Mouse (Mus musculus) CH12F3 (cell line): ENCODE measurements around the gene Mia3.
"Not testable (repeated sequence)": the region's sequence is repeated elsewhere in the genome, so short reads cannot be mapped to it uniquely, and the experiment has no call there.

Source experiments
- in situ Hi-C: fragments of 300-500 bp; cut with MboI; formaldehyde crosslinking; loops from 2 replicates; pipeline ENCODE4 v1.14.3; 2020; ENCODE audit warnings: low sequenced_read_pairs

The Mia3 gene

DNA sequence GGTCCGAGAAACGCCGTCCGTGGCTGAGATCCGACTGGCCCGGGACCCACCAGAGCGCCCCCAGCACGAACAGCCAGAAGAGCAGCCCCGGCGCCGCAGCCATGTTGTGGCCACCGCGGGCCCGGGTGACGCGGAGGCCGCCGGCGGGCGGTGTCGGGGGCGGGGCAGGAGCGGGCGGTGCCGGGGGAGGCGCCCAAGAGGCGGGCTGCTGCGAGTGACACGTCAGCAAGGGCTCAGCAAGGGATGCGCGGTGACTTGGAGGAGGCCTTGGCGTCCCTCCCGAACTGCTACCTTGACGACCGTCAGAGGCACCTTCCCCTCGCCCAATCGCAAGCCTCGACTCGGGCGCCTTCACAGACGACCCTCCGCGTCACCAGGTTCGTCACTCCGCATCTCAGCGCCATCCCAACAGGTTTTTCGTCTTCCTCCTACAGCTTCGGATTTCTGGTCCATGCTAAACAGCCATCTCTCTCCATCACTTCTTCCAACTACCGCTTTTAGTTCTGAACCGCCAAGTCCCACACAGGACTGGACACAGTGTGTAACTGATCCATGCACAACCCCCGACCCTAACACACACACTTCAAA lies at the start of gene Mia3:
Gene Mia3 (minus strand): TSS at position 127 of the 588 bp plus-strand sequence.
- in situ Hi-C loops = no loop called here

DNA sequence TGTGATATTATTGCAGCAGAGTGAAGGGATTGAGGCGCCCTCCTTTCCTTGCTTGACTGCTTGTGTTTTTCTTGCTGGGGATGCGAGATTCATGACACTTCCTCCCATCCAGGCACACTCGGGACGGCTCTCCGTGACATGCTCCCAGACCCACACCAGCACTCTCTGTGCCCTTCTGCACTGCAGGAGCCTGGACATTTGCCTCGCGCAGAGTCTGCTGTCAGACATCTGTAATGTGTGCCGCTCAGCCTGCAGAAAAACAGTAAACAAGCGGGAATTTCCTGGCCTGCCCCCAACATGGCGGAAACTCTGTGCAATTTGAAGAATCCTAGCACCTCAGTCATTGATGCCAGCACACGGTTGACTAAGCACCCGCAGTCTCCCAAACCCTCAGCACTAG lies 48.5 kb upstream of the Mia3 start, which contains the start of gene Hhipl2:
Gene Hhipl2 (plus strand): TSS at position 343 of the 400 bp plus-strand sequence.
- in situ Hi-C loops = no loop called here

DNA sequence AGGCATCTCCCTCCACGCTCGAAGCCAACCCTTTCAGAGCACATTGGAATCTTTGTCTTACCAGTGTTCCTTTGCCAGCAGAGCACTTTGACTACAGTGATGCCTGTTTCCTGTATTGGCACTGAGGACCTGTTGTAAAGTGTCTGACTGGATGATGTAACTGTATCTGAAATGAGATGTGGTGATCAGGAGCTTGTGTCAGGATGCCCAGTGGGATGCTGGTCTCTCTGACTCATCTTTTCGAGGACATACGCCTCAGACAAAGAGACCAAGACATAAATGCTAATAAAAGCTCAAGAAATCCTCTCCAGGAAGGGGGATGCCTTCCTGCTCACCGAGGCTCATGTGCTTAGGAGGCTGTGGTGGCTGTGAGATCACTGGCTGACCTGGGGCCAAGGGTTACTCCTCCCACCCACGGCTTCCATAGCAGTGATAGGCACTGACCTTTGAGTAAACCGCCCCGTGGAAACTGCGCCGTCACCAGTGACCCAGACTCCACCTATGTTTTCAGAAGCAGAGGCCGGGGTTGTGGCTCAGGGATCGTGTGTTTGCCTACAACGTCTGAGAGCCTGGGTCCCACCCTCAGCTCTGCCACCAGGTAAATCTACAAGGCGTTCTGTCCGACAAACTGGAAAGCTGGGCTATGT lies 44.9 kb upstream of the Mia3 start:
- in situ Hi-C loops = no loop called here

DNA sequence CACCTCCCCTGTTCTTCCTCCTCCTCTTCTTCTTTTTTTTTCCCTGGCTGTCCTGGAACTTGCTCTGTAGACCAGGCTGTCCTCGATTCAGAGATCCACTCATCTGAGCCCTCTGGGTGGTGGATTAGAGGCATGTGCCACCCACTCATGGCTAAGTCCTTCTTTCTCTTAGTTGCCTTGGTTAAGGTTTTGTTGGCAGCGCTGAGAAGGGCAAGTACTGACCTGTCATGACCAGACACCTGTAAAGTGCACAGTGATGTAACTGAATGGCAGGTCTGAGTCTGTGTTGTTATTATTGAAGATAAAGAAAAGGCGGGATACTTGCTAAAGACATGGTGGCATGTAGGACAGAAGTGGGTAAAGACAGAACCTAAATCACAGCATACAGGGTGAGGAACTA lies 34.0 kb upstream of the Mia3 start:
- in situ Hi-C loops = no loop called here

DNA sequence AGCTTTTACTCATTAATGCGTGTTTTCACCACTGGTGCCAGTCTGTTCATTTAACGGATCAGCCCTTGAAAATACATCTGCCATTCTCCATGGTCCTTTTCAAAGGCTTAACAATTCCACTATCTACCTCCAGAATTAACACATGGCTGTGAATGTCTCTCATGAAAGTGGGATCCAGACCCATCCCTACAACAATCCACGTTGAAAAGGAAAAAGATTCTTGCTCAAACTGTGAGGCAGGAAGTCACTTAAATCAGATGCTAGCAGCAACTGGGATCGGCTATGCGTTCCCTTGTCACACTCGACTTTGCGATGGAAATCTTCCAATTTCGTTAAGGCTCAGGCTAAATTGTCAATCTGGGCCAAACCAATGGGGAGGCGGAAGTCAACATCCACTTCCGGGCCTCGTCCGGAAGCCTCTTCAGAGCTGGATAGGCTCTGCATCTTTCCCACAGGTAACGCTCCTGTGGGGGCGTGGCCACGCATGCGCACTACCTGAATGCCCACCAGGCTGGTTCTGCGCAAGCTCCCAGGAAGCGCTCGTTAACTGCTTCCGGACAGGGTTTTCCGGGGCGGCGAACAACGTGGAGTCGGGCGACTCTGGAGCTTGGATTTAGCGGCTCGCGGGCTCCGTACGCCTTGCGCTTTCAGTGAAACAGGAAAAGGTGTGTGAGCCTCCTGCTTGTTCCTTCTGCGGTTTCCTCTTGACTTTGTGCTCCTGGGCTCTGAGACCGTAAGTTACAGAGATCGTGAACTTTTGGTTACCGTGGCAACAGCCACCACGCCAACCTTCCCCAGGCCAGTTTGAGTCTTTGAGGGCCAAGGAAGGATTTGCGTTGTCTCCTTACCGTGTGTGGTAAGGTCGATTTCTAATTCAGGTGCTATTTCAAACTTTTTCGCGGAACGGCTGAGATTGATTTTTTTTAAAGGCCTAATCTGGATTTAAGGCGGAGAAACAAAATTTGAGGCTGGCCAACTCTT lies 19.4 kb upstream of the Mia3 start, which contains the start of gene Taf1a:
Gene Taf1a (plus strand): TSS at position 556 of the 981 bp plus-strand sequence.
- in situ Hi-C loops = no loop called here

DNA sequence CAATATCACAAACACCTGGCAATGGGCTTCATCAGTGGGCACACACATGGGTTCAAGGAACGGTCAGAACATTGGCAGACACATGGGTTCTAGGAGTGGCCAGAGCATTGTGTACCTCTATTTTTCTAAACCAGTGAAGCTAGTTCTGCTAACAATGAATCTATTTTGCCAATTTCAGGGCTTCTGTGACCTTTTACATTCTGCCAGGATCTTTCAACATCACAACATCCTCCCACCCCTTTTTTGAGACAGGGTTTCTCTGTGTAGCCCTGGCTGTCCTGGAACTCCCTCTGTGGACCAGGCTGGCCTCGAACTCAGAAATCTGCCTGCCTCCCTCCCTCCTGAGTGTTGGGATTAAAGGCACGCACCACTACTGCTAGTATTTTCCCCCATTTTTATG lies 18.1 kb upstream of the Mia3 start:
- in situ Hi-C loops = not testable (repeated sequence)

DNA sequence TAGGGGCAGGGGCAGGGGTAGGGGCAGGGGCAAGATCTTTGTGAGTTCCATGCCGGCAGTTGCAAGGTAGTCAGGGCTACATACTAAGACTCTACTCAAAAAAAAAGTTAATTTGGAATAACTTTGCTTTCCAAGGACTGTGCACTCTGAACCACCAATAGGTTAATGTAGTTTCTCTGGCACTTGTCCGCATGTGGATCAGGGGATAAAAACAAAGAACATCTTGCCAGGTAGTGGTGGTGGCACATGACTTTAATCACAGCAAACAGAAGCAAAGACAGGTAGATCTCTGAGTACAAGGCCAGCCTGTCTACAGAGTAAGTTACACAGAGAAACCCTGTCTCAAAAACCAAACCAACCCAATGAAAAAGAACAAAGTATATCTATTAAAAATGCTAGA lies 13.3 kb upstream of the Mia3 start:
- in situ Hi-C loops = no loop called here

DNA sequence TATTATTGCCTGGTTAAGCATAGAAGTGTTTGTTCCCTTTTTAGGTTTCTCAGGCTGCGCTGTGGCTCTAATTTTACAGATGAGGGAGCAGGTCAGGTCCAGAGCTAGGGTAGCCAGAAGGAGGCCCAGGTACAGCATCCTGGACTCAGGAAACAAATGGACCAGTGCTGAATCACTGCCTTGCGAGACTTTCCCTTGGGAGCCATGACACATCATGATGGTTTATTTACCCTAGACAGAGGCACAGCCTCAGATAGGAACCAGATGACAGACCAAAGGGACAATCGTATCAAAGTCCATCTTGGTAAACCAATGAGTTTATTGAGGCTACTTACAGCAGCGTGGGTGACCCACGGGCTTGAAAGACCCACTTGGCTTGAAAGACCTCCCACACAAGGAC lies 12.5 kb upstream of the Mia3 start:
- in situ Hi-C loops = no loop called here

DNA sequence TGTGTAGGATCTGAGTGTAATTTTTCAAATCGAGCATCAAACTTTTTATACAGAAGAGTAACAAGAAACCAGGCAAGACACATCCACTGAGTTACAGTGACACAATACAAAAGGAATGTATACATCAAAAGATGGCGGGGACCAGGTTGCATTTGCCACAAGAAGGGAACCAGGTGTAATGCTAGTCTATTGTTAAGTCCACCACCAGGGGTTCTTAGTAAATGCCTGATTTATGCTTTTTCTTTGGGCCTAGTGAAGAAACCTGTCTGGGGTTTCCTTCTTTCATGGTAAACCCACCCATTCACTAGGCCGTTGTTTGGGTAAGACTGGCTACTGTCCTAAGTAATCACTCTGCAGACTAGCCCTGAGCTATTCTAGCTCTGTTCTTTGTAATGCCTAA lies 10.0 kb upstream of the Mia3 start:
- in situ Hi-C loops = not testable (repeated sequence)

DNA sequence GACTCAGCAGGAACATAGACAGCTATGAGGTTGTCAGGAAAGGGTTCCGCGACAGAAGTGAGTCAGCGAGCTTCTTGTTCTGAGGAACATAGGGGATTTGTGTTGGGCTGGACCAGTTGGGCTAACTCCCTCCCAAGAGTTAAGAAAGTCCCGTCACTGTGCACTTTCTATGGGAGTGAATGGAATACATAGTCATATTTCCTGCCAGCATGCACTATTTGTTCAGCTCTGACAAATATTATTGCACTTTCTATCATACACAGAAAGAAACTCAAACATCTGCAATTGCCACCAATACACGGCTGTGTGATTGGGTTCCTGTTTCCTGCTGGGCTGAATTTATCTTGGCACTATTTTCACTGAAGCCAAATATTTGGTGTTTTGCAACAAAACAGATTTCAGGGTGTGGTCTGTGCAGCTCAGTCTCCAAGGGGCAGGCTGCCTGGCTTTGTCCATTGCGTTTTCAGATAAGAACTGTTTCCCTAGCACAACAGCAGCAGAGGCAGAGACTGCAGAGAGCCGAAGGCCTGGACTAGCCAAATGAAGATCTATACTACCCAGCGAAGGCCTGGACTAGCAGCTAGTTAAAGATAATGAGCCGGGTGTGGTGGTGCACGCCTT lies 9.1 kb upstream of the Mia3 start:
- in situ Hi-C loops = no loop called here

DNA sequence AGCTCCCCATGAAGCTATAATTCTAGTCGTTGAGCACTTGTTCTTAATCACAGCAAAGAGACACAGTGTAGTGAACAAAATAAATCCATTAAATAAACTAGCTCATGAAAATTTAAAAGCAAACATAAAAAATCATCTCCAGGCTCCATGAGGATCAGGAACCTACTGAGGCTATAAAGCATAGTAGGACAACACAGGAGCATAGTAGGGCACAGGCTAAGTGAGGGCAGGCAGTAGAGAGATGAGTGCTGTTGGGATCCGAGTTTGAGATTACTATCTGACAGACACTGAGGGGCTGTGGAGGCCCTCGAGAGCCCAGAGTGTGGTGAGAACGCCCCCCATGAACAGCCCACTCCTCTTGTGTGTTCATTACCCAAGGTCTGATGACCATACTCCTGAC lies 7.7 kb upstream of the Mia3 start:
- in situ Hi-C loops = no loop called here

DNA sequence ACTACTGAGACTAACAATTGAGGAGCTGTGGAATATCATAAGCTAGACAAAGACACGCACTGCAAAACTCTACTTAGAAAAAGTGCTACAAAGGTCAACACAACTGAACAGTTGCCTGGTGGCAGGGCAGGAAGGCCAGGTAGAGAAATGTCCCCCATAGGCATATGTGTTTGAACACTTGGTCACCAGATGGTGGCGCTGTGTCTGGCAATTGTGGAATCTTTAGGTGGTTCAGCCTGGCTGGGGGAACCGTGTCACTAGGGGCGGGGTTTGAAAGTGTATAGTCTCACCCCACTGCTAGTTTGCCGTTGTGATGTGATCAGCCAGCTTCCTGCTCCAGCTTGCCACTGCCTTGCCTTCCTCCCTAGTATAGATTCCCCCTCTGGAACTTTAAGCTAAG lies 5.4 kb upstream of the Mia3 start:
- in situ Hi-C loops = no loop called here

DNA sequence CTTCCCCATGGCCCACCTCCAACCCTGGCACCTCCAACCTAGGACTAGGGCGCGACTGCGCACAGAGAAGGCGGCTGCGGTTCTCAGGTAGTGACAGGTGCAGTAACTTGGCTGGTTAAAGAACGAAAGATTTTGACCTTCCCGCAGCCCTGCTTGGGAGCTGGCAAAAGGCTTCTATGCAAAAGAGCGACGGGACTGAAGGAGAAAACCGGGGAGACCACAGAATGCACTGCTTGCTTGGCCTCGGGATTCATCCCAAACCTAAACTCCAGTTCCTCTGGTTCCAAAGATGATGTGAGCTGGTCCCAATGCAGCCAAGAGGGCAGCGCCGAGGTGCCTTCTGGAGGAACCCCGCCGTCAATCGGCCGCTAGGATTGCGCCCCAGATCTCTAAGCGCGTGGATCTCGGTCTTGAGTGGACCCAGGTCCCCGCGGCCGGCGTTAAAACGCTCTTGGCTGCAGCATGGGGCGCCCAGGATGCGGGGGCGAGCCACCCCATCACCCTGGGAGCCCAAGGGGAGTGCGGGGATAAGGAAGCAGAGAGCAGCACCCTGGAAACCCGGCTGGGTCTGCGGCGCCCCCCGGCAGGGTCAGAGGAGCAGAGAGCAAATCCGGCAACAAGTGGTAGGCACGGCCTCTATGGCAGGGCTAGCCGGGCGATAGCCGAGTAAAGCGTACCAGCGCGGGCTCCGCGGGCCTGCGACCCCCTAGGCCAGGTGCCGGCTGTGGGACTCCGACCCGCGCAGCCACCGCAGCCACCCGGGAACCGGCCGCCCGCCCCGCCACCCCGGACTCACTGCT lies 552 bp downstream of the Mia3 start:
- in situ Hi-C loops = no loop called here

DNA sequence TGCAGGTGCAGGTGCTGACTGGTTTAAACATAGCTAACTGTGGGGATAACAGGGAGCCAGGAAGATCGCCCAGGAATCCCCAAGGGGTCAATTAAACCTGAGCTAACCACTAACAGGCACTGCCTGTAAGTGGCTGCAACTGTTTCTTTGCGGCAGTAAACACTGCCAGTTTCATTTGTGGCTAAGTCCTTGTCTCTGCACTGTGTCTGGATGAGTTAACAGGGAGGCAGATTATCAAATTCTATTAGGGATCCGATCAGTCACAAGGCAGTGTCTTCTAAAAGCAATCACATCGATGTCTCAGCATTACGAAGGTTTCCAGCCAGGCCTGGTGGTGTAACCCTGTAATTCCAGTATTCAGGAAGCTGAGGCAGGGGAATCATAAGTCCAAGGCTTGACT lies 3.0 kb downstream of the Mia3 start:
- in situ Hi-C loops = no loop called here

DNA sequence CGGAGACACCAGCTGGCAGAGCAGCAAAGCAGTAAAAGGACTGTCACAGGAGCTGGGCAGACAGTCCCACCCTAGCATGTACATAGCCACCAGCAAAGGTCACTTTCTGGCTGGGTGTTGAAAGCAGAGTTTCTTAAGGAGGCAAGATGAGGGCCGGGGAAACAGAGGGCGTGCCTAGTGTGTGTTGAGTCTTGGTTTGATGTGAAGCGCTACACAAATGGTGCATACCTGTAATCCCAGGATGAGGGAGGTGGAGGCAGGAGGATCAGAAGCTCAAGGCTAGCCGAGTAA lies 5.8 kb downstream of the Mia3 start:
- in situ Hi-C loops = no loop called here

DNA sequence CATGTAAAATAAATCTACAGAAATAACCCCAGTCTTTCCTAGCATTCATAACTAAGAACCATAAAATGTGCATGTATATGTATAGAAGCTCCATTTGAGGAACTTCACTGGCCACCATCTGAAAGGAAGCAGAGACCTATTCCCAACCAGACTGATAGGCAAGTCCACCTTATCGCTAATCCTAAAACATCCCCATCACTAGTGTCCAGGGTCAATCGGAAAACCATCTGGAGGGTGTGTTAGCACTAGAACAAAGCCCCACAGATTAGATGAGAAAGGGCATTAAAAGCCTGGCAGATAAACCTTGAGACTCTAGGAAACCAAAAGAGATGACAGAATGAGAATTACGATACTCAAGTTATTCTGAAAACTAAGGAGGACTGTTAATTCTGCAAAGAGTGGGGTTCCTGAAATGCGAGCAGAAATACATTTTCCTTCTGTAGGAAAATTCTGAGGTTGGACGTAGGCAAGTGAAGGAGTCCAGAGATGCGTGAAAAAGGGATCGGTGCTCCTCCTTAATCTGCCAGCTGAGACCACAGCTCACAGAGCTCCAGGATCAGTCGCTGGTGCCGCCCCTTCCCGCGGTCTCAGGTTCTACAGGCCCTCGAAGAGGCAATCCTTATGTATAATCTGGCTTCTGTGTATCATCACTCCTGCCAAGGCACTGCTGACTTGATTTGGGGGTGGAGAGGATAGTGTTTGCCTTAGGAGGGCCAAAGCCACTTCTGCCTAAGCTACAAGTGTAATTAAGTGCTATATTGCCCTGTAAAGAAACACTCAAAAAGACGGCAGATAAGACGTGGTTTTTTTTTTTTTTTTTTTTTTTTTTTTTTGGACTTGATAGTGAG lies 6.4 kb downstream of the Mia3 start:
- in situ Hi-C loops = no loop called here

DNA sequence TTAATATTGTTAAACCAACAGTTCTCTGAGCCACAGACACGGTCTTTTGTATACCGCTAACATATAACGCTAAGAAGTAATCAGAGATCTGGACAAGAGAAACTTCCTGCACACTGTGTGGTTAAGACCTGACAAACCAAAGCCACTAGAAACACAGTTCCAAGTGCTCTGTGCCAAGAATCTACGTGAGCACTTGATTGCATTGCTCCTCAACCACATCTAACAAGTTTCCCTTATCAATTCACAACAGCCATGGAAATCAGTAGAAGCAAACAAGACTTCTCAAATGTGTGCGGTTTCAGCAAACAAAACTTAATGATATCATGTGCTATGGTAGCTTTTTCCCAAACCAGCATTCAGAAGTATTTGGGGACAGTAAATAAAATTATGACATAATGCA lies 7.1 kb downstream of the Mia3 start:
- in situ Hi-C loops = no loop called here

DNA sequence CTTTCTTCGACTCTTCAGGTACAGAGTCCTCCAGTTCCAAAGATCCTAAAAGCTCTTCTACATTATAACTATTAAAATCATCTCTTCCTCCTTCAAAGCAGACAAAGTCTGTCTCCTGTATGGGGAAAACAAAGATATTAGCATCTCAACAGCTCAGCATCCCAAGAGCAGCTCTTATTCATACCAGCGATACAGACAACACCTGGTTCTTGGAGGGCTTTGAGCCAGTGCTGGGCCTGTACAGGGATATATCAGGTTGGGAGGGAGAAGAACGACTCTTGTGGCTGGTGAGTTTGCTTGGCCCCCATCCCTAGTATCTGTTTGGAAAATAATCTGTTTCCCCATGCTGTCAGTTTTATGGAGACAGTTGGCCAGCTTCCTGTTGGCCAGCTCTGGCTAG lies 10.5 kb downstream of the Mia3 start:
- in situ Hi-C loops = no loop called here

DNA sequence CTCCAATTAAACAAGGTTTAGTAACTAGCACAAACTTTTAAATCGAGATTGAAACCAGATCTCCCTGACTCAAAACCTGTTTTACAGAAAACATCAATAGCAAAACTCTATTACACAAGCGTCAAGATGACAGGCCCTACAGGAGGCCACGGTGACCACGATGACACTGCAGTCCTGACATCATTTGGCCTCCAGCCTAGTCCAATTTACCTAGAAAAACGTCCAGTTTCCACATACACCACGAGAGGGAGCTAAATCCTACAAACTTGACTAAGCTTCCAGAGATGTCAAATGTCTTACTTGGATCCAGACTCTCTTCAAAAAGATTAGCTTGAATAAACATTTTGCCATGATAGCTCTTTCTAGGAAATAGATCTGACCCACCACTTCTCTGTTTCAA lies 19.5 kb downstream of the Mia3 start:
- in situ Hi-C loops = no loop called here

DNA sequence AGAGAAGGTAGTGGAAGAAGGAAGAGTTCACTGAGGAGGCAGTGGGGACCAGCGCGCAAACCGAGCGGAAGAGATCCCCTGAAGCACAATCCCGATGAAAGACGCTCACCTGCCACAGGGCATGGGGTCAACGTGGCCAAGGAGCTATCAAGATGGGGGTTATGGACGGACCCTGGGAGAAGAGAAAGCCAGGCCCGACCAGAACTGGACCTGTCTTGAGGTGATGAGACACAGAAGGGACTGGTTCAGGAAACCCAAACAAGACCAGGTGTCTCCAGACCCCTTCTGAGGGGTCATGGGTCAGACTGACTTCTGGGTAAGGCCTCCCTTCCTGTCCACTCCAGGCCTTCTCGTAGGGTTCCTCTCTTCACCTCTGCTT lies 23.5 kb downstream of the Mia3 start:
- in situ Hi-C loops = no loop called here
